Mouse (Mus musculus) liver, embryonic 14 days (tissue): ENCODE results near the gene Plekho1. TPM values are rescaled to one million over a fixed set of nuclear protein-coding genes. Genes with fewer than 3 reads are reported as not detected.

Experiments used
- polyA plus RNA-seq: library from polyadenylated mRNA; depleted of rRNA; stranded (reverse); fragments of >200 nt; gene quantifications from 2 replicates; pipeline ENCODE4 v1.2.3, GENCODE M21; 2012; rRNA removed

The Plekho1 gene
- polyA plus RNA-seq: 9.2 and 10.8 TPM in 2 replicates

GRCm38 (mm10) chr3:95995802-95996428, at the start of gene Plekho1:
Plekho1 (minus strand) TSS chr3:95996001.

Other genes with a start within 250 kb of the Plekho1 start
- gene Tars2, start 235.8 kb downstream of the Plekho1 start, polyA plus RNA-seq: 19.5 and 21.1 TPM in 2 replicates
- 5.4 and 6.3 TPM in 2 replicates for gene Rprd2, start 177.1 kb downstream of the Plekho1 start, polyA plus RNA-seq
- 21.3 and 23.1 TPM in 2 replicates for gene Prpf3, start 140.1 kb downstream of the Plekho1 start, polyA plus RNA-seq
- 117 and 132 TPM in 2 replicates for gene Mrps21, start 124.5 kb downstream of the Plekho1 start, polyA plus RNA-seq
- gene Ciart, start 113.8 kb downstream of the Plekho1 start, polyA plus RNA-seq: 0.50 and 0.76 TPM in 2 replicates
- gene BC028528, start 104.0 kb downstream of the Plekho1 start, polyA plus RNA-seq: 4.6 and 5.3 TPM in 2 replicates
- gene Aph1a, start 102.0 kb downstream of the Plekho1 start, polyA plus RNA-seq: 22.8 and 27.2 TPM in 2 replicates
- gene Car14, start 91.3 kb downstream of the Plekho1 start, polyA plus RNA-seq: 5.2 and 5.8 TPM in 2 replicates
- gene Anp32e, start 66.8 kb downstream of the Plekho1 start, polyA plus RNA-seq: 122 and 172 TPM in 2 replicates
- 7.2 and 8.1 TPM in 2 replicates for gene Vps45, start 62.5 kb upstream of the Plekho1 start, polyA plus RNA-seq
- 3.6 TPM in 2 replicates for gene Otud7b, start 108.5 kb upstream of the Plekho1 start, polyA plus RNA-seq
- gene Mtmr11, start 166.0 kb upstream of the Plekho1 start, polyA plus RNA-seq: 2.8 and 3.5 TPM in 2 replicates
- 40.1 and 53.9 TPM in 2 replicates for gene Sf3b4, start 176.3 kb upstream of the Plekho1 start, polyA plus RNA-seq
- 0.32 and 0.33 TPM in 2 replicates for gene Sv2a, start 185.2 kb upstream of the Plekho1 start, polyA plus RNA-seq
- 30.6 and 31.1 TPM in 2 replicates for gene Bola1, start 223.7 kb upstream of the Plekho1 start, polyA plus RNA-seq
- 0.89 and 1.2 TPM in 2 replicates for gene Hist2h2ab, start 223.9 kb upstream of the Plekho1 start, polyA plus RNA-seq
- 17.7 and 18.2 TPM in 2 replicates for gene Hist2h2ac, start 224.9 kb upstream of the Plekho1 start, polyA plus RNA-seq
- gene Hist2h2be, start 225.1 kb upstream of the Plekho1 start, polyA plus RNA-seq: 7.9 and 10.3 TPM in 2 replicates
- 79.4 and 94.5 TPM in 2 replicates for gene Hist2h3c2, start 243.1 kb upstream of the Plekho1 start, polyA plus RNA-seq
- gene Hist2h2aa2, start 244.3 kb upstream of the Plekho1 start, polyA plus RNA-seq: 23.7 and 29.8 TPM in 2 replicates
- 41.3 and 48.8 TPM in 2 replicates for gene Hist2h2aa1, start 249.5 kb upstream of the Plekho1 start, polyA plus RNA-seq